Mouse (Mus musculus): ENCODE measurements around the gene Cd300a.
A peak's percentile ranks its signal among the peaks of the same experiment; 100 is the strongest.
"Not testable (repeated sequence)": the region's sequence is repeated elsewhere in the genome, so short reads cannot be mapped to it uniquely, and the experiment has no call there.

Cd300a gene

DNA sequence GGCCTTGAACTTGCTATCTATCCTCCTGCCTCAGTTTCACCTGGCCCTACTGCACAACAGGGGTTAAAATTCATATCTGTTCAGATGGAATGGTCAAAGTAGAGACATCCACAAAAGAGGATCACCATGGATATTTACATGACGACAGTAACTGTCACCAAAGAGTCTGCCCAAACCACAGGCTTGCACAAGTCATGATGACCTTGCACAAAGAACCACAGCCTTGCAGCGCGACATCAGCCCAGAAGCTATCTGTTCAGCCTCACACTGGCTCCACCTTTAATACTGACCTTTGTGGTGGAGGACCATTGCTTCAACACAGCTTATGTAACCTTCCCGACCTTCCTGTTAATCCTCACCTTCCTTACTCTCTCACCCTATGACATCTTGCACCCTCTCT, 17.7 kb downstream of the Cd300a start:
- no peak for DNase-seq (ENCODE audit: low read depth, low spot score)

- no peak for DNase-seq (ENCODE audit: low read depth, low spot score)
Measured at GRCm38 (mm10) chr11:114908086-114908485, 18.2 kb downstream of the Cd300a start.

GRCm38 (mm10) chr11:114909538-114909937, 19.7 kb downstream of the Cd300a start:
- not testable (repeated sequence) for DNase-seq (ENCODE audit: low read depth, low spot score)

DNA sequence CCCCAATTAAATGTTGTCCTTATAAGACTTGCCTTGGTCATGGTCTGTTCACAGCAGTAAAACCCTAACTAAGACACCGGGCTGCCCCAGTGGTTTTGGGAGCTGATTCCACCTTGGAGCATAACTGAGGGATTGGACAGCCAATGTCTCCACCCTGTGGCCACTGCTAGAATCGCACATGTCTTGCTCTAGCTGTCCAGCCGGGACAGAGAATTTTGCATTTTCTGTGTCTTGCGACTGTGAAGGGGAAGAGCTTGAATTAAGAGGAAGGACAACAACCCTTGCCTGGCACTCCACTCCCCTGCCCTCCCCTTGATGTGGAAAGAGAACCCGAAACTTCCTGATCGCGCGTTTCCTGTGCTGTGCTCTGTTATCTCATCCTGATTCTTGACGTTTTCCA, 23.0 kb downstream of the Cd300a start:
- peak; percentile 64 for DNase-seq (ENCODE audit: low read depth, low spot score)

DNA sequence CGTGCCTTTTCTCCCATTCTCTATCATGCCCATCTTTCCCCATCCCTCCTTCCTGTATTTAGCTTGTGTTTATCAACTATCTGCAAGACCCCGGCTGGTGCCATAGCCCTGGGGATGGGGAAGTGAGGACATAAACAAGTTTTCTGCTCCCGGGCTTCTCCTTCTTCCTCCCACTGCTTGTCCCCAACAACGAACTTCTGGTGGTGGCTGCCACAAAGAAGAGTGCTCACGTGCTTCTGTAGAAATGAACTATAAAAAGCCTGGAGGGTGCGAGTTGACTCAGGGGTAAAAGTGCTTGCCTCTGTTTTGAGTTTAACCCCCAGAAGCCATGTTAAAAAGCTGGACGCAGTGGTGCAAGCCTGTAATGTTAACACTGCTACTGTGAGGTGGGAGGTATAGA, 25.1 kb downstream of the Cd300a start:
- DNase-seq (ENCODE audit: low read depth, low spot score) = no peak

DNA sequence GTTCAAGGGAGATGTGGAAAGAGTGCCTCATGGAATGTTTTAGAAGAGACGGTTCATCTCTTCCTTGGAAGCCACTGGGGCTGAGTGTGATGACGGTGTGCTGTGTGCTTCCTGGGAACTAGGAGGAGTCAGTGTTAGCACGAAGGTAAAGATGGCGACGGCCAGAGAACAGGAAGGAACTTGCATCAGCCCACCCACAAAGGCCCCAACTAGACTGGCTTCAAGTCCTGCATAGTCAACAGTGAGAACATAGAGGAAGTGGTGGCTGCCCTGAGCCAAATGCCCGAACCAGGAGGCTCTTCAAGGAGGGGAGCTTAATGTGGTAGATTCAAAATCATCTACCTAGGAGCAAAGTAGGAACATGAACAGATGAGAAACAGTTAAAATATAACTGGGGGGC, 27.3 kb downstream of the Cd300a start:
- no peak for DNase-seq (ENCODE audit: low read depth, low spot score)

DNA sequence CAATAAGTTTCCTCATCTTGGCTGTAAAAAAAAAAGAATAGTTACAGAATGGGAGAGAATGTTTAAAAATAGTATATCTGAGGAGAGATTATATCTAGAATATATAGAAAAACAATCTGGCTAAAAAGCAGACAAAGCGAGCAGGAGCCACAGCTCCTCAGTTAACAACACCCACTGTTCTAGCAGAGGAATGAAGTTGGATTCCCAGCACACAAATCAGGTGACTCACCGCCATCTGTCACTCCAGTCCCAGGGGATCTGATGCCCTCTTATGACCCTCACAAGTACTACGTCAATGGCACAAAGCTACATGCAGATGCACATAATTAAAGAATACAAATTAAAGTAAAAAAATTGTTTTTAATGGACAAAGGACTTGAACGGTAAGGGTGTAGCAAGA, 32.6 kb downstream of the Cd300a start:
- DNase-seq (ENCODE audit: low read depth, low spot score) = no peak

GRCm38 (mm10) chr11:114923961-114924360, 34.1 kb downstream of the Cd300a start:
- peak; percentile 9 for DNase-seq (ENCODE audit: low read depth, low spot score)

DNA sequence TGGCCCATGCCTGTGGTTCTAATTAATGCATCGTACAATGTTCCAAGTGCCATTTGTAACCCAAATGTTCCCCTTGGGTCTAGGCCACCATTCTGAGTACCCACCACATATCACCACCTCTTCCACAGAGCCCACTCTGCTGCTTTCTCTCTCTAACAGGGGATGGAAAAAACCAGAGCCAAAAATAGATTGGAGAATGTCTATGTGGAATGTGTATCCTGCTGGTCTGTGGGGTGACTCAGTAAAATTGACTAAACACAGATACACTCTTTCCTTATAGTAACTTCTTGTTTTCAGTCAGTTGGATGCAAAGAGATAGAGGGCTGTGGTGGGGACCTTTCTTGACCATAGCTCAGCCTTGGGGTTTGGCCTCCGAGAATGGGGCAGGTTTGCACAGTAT, 39.7 kb downstream of the Cd300a start:
- DNase-seq (ENCODE audit: low read depth, low spot score) = no peak

DNA sequence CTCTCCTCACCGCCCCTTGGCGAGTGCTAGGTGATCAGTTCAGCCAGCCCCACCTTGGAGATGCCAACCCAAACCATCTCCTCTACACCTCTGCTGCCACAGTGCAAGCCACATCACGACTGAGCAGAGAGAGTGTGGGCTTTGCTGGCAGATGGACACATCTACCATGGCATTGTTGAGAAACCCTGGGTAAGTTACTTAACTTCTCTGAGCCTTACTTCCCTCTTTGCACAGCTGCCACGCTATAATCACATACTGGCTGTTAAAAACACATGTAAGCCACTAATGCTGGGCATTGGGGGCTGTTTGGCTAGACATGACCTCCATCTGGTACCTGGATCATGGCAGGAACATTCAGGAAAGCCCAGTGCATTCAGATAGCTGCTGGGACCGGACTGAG, 41.2 kb downstream of the Cd300a start:
- DNase-seq (ENCODE audit: low read depth, low spot score) = no peak

DNA sequence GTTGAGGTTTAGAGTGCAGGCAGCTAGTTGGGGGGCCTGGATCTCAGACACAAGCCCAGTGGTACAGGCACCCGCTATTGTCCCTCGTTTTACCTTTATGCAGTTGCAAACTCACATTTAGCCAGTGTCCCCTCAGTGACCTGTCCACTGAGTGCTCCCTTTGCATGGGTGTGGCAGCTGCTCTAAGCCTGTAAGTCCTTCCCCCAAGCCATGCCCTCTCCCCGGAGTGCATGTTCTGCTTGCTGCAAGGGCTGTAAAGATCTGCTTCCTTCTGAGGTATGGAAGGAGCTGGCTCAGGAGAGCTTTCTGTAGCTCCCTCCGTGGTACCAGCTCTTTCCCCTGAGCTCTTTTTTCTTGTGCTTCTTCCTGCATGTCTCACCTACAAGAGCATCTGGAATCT, 43.8 kb downstream of the Cd300a start:
- DNase-seq (ENCODE audit: low read depth, low spot score) = no peak

GRCm38 (mm10) chr11:114934144-114934543, 44.3 kb downstream of the Cd300a start, which contains the start of gene Cd300lb:
Gene Cd300lb, minus strand, starts transcription at chr11:114934386.
- no peak for DNase-seq (ENCODE audit: low read depth, low spot score)
